Mouse (Mus musculus) heart, embryonic 11.5 days (tissue): ENCODE measurements around the gene Natd1. TPM values are rescaled to one million over a fixed set of nuclear protein-coding genes. Genes with fewer than 3 reads are reported as not detected.

Source experiments
- ATAC-seq: fragments of 200-750 bp; cut with Nextera tagmentation; replicated peaks from 2 replicates; pipeline ENCODE4 v1.8.0; 2017; ENCODE audit warnings: moderate library complexity; ENCODE audit not compliant: insufficient number of reproducible peaks, low FRiP score, low TSS enrichment
- H3K27ac ChIP-seq: fragments of 300-500 bp; sonication (generic); 2 replicates; pipeline ENCODE4 v1.5.1; 2014; ENCODE audit warnings: mild to moderate bottlenecking, low read depth, low read length
- H3K27me3 ChIP-seq: fragments of 300-500 bp; sonication (generic); 2 replicates; pipeline ENCODE4 v1.6.1; 2014; ENCODE audit warnings: mild to moderate bottlenecking, low read length, mixed read lengths; ENCODE audit not compliant: control insufficient read depth, insufficient read depth
- H3K36me3 ChIP-seq: fragments of 300-500 bp; sonication (generic); 2 replicates; pipeline ENCODE4 v1.6.1; 2014; ENCODE audit warnings: mild to moderate bottlenecking, low read length, moderate library complexity, mixed read lengths; ENCODE audit not compliant: control insufficient read depth, insufficient read depth
- H3K4me1 ChIP-seq: fragments of 300-500 bp; sonication (generic); 2 replicates; pipeline ENCODE4 v1.6.1; 2014; ENCODE audit warnings: low read length; ENCODE audit not compliant: control insufficient read depth, insufficient read depth
- H3K4me2 ChIP-seq: fragments of 300-500 bp; sonication (generic); 2 replicates; pipeline ENCODE4 v1.6.1; 2014; ENCODE audit warnings: mild to moderate bottlenecking, moderate library complexity
- H3K4me3 ChIP-seq: fragments of 300-500 bp; sonication (generic); 2 replicates; pipeline ENCODE4 v1.5.1; 2014; ENCODE audit warnings: low read depth, low read length
- H3K9ac ChIP-seq: fragments of 300-500 bp; sonication (generic); 2 replicates; pipeline ENCODE4 v1.6.1; 2014; ENCODE audit warnings: mild to moderate bottlenecking, low read depth, low read length, moderate library complexity
- H3K9me3 ChIP-seq: fragments of 300-500 bp; sonication (generic); replicated peaks from 2 replicates; pipeline ENCODE4 v1.6.1; 2016; ENCODE audit warnings: low read length; ENCODE audit not compliant: control insufficient read depth
- WGBS: fragments of 180-500 bp; shearing (Covaris S2); extraction: QIAGEN DNeasy Blood & Tissue Kit; methylation state at CpG from one replicate; pipeline ENCODE4 v1.1.7; 2014; ENCODE audit not compliant: insufficient replicate concordance; 5-methylcytosine and 5-hydroxymethylcytosine counted together
- polyA plus RNA-seq: library from polyadenylated mRNA; unstranded; fragments of >200 nt; fragmentation: Nextera tagmentation; extraction: Ambion mirVana; gene quantifications from 2 replicates; pipeline ENCODE4 v1.2.1, GENCODE M21; 2014

Gene Natd1
- polyA plus RNA-seq, 1 experiment from 2014 or later = 20.2 TPM

- no peak for ATAC-seq
- Histone ChIP-seq H3K9me3 (no peaks in the 10 kb centered on the region), H3K27ac (no peak overlapping the region), H3K4me3 (no peak overlapping the region), H3K4me2 (no peak overlapping the region), H3K27me3 (no peaks in the 10 kb centered on the region), H3K36me3 (peaks cover 9% of the 10 kb centered on the region), H3K9ac (no peak overlapping the region), H3K4me1 (peaks cover 19% of the 10 kb centered on the region)
- 69% methylated on average over 1 of the region's 1 CpGs for WGBS
Observed at GRCm38 (mm10) chr11:60909626-60910025, 4.9 kb downstream of the Natd1 start.

GRCm38 (mm10) chr11:60908073-60908472, 6.5 kb downstream of the Natd1 start:
- Histone ChIP-seq H3K4me3 (no peak overlapping the region), H3K4me1 (peaks cover 14% of the 10 kb centered on the region), H3K9me3 (no peaks in the 10 kb centered on the region), H3K36me3 (peaks cover 15% of the 10 kb centered on the region), H3K4me2 (no peak overlapping the region), H3K27me3 (no peaks in the 10 kb centered on the region), H3K9ac (no peak overlapping the region), H3K27ac (no peak overlapping the region)
- no peak for ATAC-seq
- WGBS = 57% methylated on average over 3 of the region's 3 CpGs

GRCm38 (mm10) chr11:60906449-60906848, 8.1 kb downstream of the Natd1 start:
- 84% methylated on average over 4 of the region's 4 CpGs for WGBS
- no peak overlapping the region for H3K9ac ChIP-seq
- ATAC-seq = no peak

GRCm38 (mm10) chr11:60905407-60906120, 9.0 kb downstream of the Natd1 start:
- 86% methylated on average over 10 of the region's 10 CpGs for WGBS
- ATAC-seq = no peak

More at GRCm38 (mm10) chr11:60906449-60906848, 8.1 kb downstream of the Natd1 start:
- Histone ChIP-seq H3K36me3 (peaks cover 15% of the 10 kb centered on the region), H3K4me3 (no peak overlapping the region), H3K4me2 (no peak overlapping the region), H3K9me3 (no peaks in the 10 kb centered on the region), H3K4me1 (peaks cover 1% of the 10 kb centered on the region), H3K27ac (no peak overlapping the region), H3K27me3 (no peaks in the 10 kb centered on the region)

GRCm38 (mm10) chr11:60903661-60904061, 10.9 kb downstream of the Natd1 start:
- Histone ChIP-seq H3K9ac (no peak overlapping the region), H3K27me3 (no peaks in the 10 kb centered on the region), H3K27ac (no peak overlapping the region), H3K4me3 (no peak overlapping the region), H3K4me2 (no peak overlapping the region), H3K36me3 (peaks cover 15% of the 10 kb centered on the region), H3K9me3 (no peaks in the 10 kb centered on the region), H3K4me1 (no peaks in the 10 kb centered on the region)
- WGBS = 71% methylated on average over 6 of the region's 6 CpGs
- no peak for ATAC-seq

More at GRCm38 (mm10) chr11:60905407-60906120, 9.0 kb downstream of the Natd1 start:
- Histone ChIP-seq H3K4me1 (no peaks in the 10 kb centered on the region), H3K9me3 (no peaks in the 10 kb centered on the region), H3K27me3 (no peaks in the 10 kb centered on the region), H3K9ac (no peak overlapping the region), H3K27ac (no peak overlapping the region), H3K4me2 (no peak overlapping the region), H3K36me3 (peaks cover 15% of the 10 kb centered on the region), H3K4me3 (no peak overlapping the region)

- Histone ChIP-seq H3K36me3 (peaks cover 15% of the 10 kb centered on the region), H3K4me1 (no peaks in the 10 kb centered on the region), H3K9me3 (no peaks in the 10 kb centered on the region), H3K4me2 (no peak overlapping the region), H3K9ac (no peak overlapping the region), H3K27me3 (no peaks in the 10 kb centered on the region), H3K4me3 (no peak overlapping the region), H3K27ac (no peak overlapping the region)
- no peak for ATAC-seq
- WGBS = 69% methylated on average over 4 of the region's 4 CpGs
Observed at GRCm38 (mm10) chr11:60902486-60902885, 12.1 kb downstream of the Natd1 start.

GRCm38 (mm10) chr11:60902001-60902400, 12.5 kb downstream of the Natd1 start:
- H3K4me2 ChIP-seq = no peak overlapping the region
- 69% methylated on average over 7 of the region's 7 CpGs for WGBS
- no peak overlapping the region for H3K27ac ChIP-seq
- H3K4me3 ChIP-seq = no peak overlapping the region
- H3K27me3 ChIP-seq = no peaks in the 10 kb centered on the region
- H3K4me1 ChIP-seq = no peaks in the 10 kb centered on the region
- no peaks in the 10 kb centered on the region for H3K9me3 ChIP-seq
- no peak overlapping the region for H3K9ac ChIP-seq
- peaks cover 15% of the 10 kb centered on the region for H3K36me3 ChIP-seq
- no peak for ATAC-seq

- H3K9me3 ChIP-seq = no peaks in the 10 kb centered on the region
- H3K9ac ChIP-seq = no peak overlapping the region
- peak overlapping the region; percentile 57; the same call in 1 of the 2 replicates for H3K27ac ChIP-seq
- 0 out of 2 replicates have a peak, but pooled peaks have one; percentile 18 for ATAC-seq
- peaks cover 7% of the 10 kb centered on the region; the same call in 1 of the 2 replicates for H3K4me1 ChIP-seq
- WGBS = 14% methylated on average over 4 of the region's 4 CpGs
- no peaks in the 10 kb centered on the region for H3K27me3 ChIP-seq
- no peak overlapping the region; the same call in 1 of the 2 replicates for H3K4me2 ChIP-seq
- no peaks in the 10 kb centered on the region for H3K36me3 ChIP-seq
- no peak overlapping the region for H3K4me3 ChIP-seq
Observed at GRCm38 (mm10) chr11:60895915-60896314, 18.6 kb downstream of the Natd1 start.

- no peak for ATAC-seq
- Histone ChIP-seq H3K27me3 (no peaks in the 10 kb centered on the region), H3K27ac (no peak overlapping the region)
Observed at GRCm38 (mm10) chr11:60890744-60891143, 23.8 kb downstream of the Natd1 start.

More at GRCm38 (mm10) chr11:60890744-60891143, 23.8 kb downstream of the Natd1 start:
- Histone ChIP-seq H3K4me3 (no peak overlapping the region), H3K36me3 (no peaks in the 10 kb centered on the region), H3K4me1 (peaks cover 9% of the 10 kb centered on the region), H3K4me2 (no peak overlapping the region), H3K9me3 (no peaks in the 10 kb centered on the region), H3K9ac (no peak overlapping the region)
- 50% methylated on average over 3 of the region's 3 CpGs for WGBS
